Mouse (Mus musculus) olfactory bulb, adult 2 months (tissue): Measurements from ENCODE around the gene Pmpca.

ENCODE experiments used
- CTCF ChIP-seq: fragments of 200-500 bp; IDR thresholded peaks from 2 replicates; pipeline ENCODE4 v1.5.1; 2012; ENCODE audit warnings: low read depth, mild to moderate bottlenecking, low read length, moderate library complexity; ENCODE audit not compliant: insufficient read depth
- POLR2A ChIP-seq: fragments of 200-500 bp; IDR thresholded peaks from 2 replicates; pipeline ENCODE4 v1.6.1; 2012; ENCODE audit warnings: mild to moderate bottlenecking, low read depth, low read length, moderate library complexity; ENCODE audit not compliant: insufficient read depth

GRCm38 (mm10) chr2:26409362-26409761 is 20.2 kb downstream of the Pmpca start:
- TF ChIP-seq CTCF = no peak
- no peak for TF ChIP-seq POLR2A
